Mouse (Mus musculus): ENCODE results near the gene Snn.

DNA sequence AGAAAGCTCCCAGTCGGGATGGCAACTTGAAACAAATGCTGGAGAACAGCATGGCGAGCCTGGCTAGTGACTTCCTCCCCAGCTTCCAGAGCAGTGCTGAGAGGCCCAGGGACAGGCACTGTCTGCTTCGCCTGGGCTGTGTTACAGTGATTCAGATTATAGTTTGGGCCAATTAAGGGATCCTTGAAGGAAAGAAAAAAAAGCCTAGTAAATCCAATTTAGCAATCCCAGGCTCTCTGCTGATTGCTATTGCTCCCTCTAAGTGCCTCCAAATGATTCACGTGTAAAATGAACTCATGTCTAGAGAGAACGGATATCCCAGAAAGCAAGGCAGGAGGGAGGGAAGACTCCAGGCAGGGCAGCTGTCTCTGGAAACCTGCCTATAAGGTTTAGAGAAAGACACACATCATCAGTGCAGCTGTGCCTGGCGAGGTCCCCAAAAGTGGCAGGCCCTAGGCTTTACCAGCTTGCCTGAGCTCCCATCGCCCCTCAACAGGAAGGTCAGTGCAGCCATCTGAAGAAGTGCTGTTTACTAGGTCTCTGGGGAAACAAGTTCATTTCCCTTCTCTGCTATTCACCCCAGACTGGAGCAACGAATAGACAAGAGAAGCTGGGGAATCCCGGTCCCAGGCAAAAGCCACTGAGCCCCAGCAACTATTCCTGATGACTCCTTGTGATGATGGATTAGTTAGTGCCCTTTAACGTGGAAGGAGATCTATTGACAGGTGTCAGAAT lies 30.3 kb downstream of the Snn start:
- TF ChIP-seq CTCF (IDR thresholded peaks at IDR 0.05; ENCODE audit: extremely low read depth, insufficient read depth, low read length) (no peak), POLR2A (IDR thresholded peaks at IDR 0.05; ENCODE audit: extremely low read depth, insufficient read depth, low read length) (no peak)
